Mouse (Mus musculus) embryonic facial prominence, embryonic 11.5 days (tissue): ENCODE results near the gene Dyrk1a. TPM values are rescaled to one million over a fixed set of nuclear protein-coding genes. Genes with fewer than 3 reads are reported as not detected.
A peak's percentile ranks its signal among the peaks of the same experiment; 100 is the strongest.

Source experiments
- ATAC-seq: fragments of 200-750 bp; cut with Nextera tagmentation; replicated peaks from 2 replicates; pipeline ENCODE4 v1.8.0; 2017; ENCODE audit warnings: low read depth; ENCODE audit not compliant: insufficient number of reproducible peaks, low FRiP score, low TSS enrichment
- DNase-seq: peaks from one replicate; pipeline ENCODE4 v3.0.0-alpha.2; 2015; ENCODE audit warnings: low spot score
- H3K27ac ChIP-seq: fragments of 300-500 bp; sonication (generic); replicated peaks from 2 replicates; pipeline ENCODE4 v1.5.1; 2014; ENCODE audit warnings: mild to moderate bottlenecking, low read depth, low read length, control low read depth
- H3K27me3 ChIP-seq: fragments of 300-500 bp; sonication (generic); 2 replicates; pipeline ENCODE4 v1.6.1; 2014; ENCODE audit warnings: mild to moderate bottlenecking, low read length, moderate library complexity, mixed read lengths; ENCODE audit not compliant: control insufficient read depth, insufficient read depth
- H3K36me3 ChIP-seq: fragments of 300-500 bp; sonication (generic); replicated peaks from 2 replicates; pipeline ENCODE4 v1.6.1; 2014; ENCODE audit warnings: low read depth, mild to moderate bottlenecking, low read length, moderate library complexity, mixed read lengths; ENCODE audit not compliant: control insufficient read depth, insufficient read depth
- H3K4me1 ChIP-seq: fragments of 300-500 bp; sonication (generic); 2 replicates; pipeline ENCODE4 v1.6.1; 2014; ENCODE audit warnings: low read length, mixed read lengths; ENCODE audit not compliant: control insufficient read depth, insufficient read depth
- H3K4me2 ChIP-seq: fragments of 300-500 bp; sonication (generic); 2 replicates; pipeline ENCODE4 v1.6.1; 2014; ENCODE audit warnings: low read depth, mild to moderate bottlenecking, control low read depth, low read length, moderate library complexity
- H3K4me3 ChIP-seq: fragments of 300-500 bp; sonication (generic); 2 replicates; pipeline ENCODE4 v1.5.1; 2014; ENCODE audit warnings: low read depth, low read length, control low read depth
- H3K9ac ChIP-seq: fragments of 300-500 bp; sonication (generic); replicated peaks from 2 replicates; pipeline ENCODE4 v1.6.1; 2014; ENCODE audit warnings: mild to moderate bottlenecking, control low read depth, low read length
- H3K9me3 ChIP-seq: fragments of 300-500 bp; sonication (generic); replicated peaks from 2 replicates; pipeline ENCODE4 v1.6.1; 2016; ENCODE audit warnings: mild to moderate bottlenecking, low read length, inconsistent platforms, mixed read lengths; ENCODE audit not compliant: control insufficient read depth
- whole genome bisulfite sequencing: fragments of 180-500 bp; shearing (Covaris S2); extraction: QIAGEN DNeasy Blood & Tissue Kit; methylation state at CpG from one replicate; pipeline ENCODE4 v1.1.7; 2014; 5-methylcytosine and 5-hydroxymethylcytosine counted together
- polyA plus RNA-seq: library from polyadenylated mRNA; unstranded; fragments of >200 nt; fragmentation: Nextera tagmentation; extraction: Ambion mirVana; gene quantifications from 2 replicates; pipeline ENCODE4 v1.2.1, GENCODE M21; 2014

Gene Dyrk1a
- polyA plus RNA-seq, 1 experiment from 2014 or later, result 13.6 TPM

DNA sequence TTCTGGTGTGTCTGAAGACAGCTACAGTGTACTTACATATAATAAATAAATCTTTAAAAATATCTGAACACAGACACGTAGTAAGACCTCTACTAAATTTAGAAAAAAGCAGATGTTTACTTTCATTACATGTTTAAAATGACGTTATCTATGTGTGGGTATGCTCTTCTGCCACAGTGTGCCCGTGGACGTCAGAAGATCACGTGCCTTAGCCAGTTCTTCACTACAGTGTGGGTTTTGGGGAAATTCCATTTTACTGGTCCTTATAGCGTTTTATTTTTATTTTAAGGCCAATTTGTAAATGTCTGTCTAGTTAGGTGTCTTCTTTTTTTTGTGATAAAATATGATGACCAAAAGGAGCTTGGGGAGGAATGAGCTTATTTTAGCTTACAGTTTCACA is 47.4 kb downstream of the Dyrk1a start:
- H3K9me3 ChIP-seq, result no peaks in the 10 kb centered on the region
- no peak overlapping the region for H3K4me2 ChIP-seq
- no peak for DNase-seq
- no peaks in the 10 kb centered on the region for H3K27me3 ChIP-seq
- no peaks in the 10 kb centered on the region; the same call in 1 of the 2 replicates for H3K36me3 ChIP-seq
- WGBS, result 92% methylated on average over 6 of the region's 6 CpGs
- H3K4me1 ChIP-seq, result no peaks in the 10 kb centered on the region
- H3K27ac ChIP-seq, result no peak overlapping the region
- no peak for ATAC-seq
- no peak overlapping the region for H3K4me3 ChIP-seq
- no peak overlapping the region for H3K9ac ChIP-seq

DNA sequence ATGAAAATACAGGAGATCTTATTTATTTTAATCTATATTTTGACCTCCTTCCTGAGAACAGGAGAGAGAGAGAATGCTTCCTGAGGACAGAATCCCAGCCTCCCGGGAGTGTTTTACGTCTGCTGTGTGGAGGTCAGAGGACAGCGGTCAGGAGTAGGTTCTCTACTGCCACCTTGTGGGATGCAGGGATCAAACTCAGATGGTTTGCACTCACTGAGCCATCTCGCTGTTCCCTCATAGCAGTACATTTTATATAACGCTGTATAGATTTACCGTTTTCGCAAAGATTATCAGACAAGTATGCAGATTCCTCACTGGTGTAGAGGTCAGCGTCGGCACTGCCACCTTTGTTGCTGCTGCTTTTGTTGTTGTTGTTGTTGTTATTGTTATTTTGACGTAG is 48.7 kb downstream of the Dyrk1a start:
- no peaks in the 10 kb centered on the region for H3K4me1 ChIP-seq
- DNase-seq (peak; percentile 76), ATAC-seq (peak; percentile 49; the same call in 1 of the 2 replicates)
- H3K9me3 ChIP-seq, result no peaks in the 10 kb centered on the region
- H3K9ac ChIP-seq, result no peak overlapping the region
- H3K4me3 ChIP-seq, result no peak overlapping the region
- no peak overlapping the region for H3K27ac ChIP-seq
- H3K36me3 ChIP-seq, result no peaks in the 10 kb centered on the region; the same call in 1 of the 2 replicates
- no peaks in the 10 kb centered on the region for H3K27me3 ChIP-seq
- WGBS, result 55% methylated on average over 10 of the region's 10 CpGs
- no peak overlapping the region for H3K4me2 ChIP-seq

- Histone ChIP-seq H3K4me1 (no peaks in the 10 kb centered on the region), H3K9me3 (no peaks in the 10 kb centered on the region), H3K4me3 (no peak overlapping the region), H3K27ac (no peak overlapping the region), H3K9ac (no peak overlapping the region), H3K27me3 (no peaks in the 10 kb centered on the region), H3K4me2 (no peak overlapping the region), H3K36me3 (no peaks in the 10 kb centered on the region; the same call in 1 of the 2 replicates)
- 93% methylated on average over 5 of the region's 5 CpGs for WGBS
- no peak for DNase-seq
- no peak for ATAC-seq
Observed at GRCm38 (mm10) chr16:94619301-94619700, 49.5 kb downstream of the Dyrk1a start.

GRCm38 (mm10) chr16:94624871-94625270 is 55.1 kb downstream of the Dyrk1a start:
- ATAC-seq (no peak; the same call in 1 of the 2 replicates), DNase-seq (no peak)
- H3K36me3 ChIP-seq, result no peaks in the 10 kb centered on the region; the same call in 1 of the 2 replicates
- no peaks in the 10 kb centered on the region for H3K4me1 ChIP-seq
- no peaks in the 10 kb centered on the region for H3K27me3 ChIP-seq
- H3K9me3 ChIP-seq, result no peaks in the 10 kb centered on the region
- no peak overlapping the region for H3K4me3 ChIP-seq
- no peak overlapping the region for H3K27ac ChIP-seq
- WGBS, result 86% methylated on average over 4 of the region's 4 CpGs
- H3K9ac ChIP-seq, result no peak overlapping the region
- no peak overlapping the region for H3K4me2 ChIP-seq

- Histone ChIP-seq H3K36me3 (no peaks in the 10 kb centered on the region), H3K27me3 (no peaks in the 10 kb centered on the region), H3K4me1 (no peaks in the 10 kb centered on the region), H3K4me2 (no peak overlapping the region), H3K9me3 (no peaks in the 10 kb centered on the region), H3K27ac (no peak overlapping the region), H3K9ac (no peak overlapping the region), H3K4me3 (no peak overlapping the region)
- 90% methylated on average over 7 of the region's 7 CpGs for WGBS
- no peak for ATAC-seq
- DNase-seq, result no peak
Observed at GRCm38 (mm10) chr16:94625639-94626038, 55.8 kb downstream of the Dyrk1a start.

GRCm38 (mm10) chr16:94627736-94628135 is 57.9 kb downstream of the Dyrk1a start:
- no peaks in the 10 kb centered on the region for H3K9me3 ChIP-seq
- no peaks in the 10 kb centered on the region for H3K27me3 ChIP-seq
- 49% methylated on average over 5 of the region's 5 CpGs for whole genome bisulfite sequencing
- DNase-seq (no peak), ATAC-seq (no peak)
- no peak overlapping the region for H3K27ac ChIP-seq
- no peaks in the 10 kb centered on the region for H3K36me3 ChIP-seq
- H3K4me1 ChIP-seq, result no peaks in the 10 kb centered on the region
- no peak overlapping the region for H3K4me3 ChIP-seq
- no peak overlapping the region for H3K9ac ChIP-seq
- no peak overlapping the region for H3K4me2 ChIP-seq

DNA sequence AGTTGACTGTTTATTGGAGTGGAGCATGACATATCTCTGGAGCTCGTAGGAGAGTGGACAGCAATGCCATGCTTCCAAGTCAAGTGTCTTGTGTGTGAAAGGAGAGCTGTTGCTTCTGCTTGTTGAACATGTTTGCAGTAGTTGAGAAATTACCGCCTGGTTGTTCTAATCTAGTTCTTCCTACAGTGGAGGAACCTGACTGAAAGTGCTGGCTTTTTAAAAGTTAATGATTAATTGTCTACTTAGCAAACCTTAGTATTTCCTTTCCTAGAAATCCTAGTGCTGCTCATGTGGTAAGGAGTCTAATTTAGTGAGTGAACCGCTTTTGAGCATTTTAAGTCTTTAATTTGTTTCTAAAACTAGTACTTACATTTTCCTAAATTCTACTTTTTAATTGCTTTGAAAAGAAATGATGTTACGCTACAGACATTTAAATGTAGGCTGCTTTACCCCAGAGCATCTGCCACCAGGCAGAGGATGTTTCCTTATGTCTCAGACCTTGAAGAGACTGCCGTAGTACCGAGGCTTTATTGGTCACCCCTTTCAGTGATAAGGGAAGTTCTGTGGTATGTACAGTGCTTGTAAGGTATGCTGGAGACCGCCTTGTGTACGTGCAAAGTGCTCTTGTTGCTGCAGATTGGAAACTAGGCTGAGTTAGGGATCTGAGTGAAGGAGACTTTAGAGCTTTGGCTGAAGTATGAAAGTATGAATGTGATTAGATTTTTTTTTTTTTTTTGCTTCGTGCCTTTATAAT is 59.3 kb downstream of the Dyrk1a start:
- DNase-seq (no peak), ATAC-seq (no peak)
- no peak overlapping the region for H3K4me2 ChIP-seq

GRCm38 (mm10) chr16:94631984-94632383 is 62.2 kb downstream of the Dyrk1a start:
- peak; percentile 65; the same call in 1 of the 2 replicates for ATAC-seq
- H3K9ac ChIP-seq, result no peak overlapping the region
- no peak overlapping the region for H3K4me3 ChIP-seq
- H3K27ac ChIP-seq, result no peak overlapping the region
- H3K4me1 ChIP-seq, result no peaks in the 10 kb centered on the region
- H3K4me2 ChIP-seq, result no peak overlapping the region
- 32% methylated on average over 5 of the region's 5 CpGs for WGBS
- peak; percentile 76 for DNase-seq
- no peaks in the 10 kb centered on the region for H3K9me3 ChIP-seq
- no peaks in the 10 kb centered on the region for H3K36me3 ChIP-seq
- no peaks in the 10 kb centered on the region for H3K27me3 ChIP-seq

More for the DNA sequence above, 59.3 kb downstream of the Dyrk1a start:
- 92% methylated on average over 9 of the region's 9 CpGs for WGBS
- no peaks in the 10 kb centered on the region for H3K36me3 ChIP-seq
- no peak overlapping the region for H3K9ac ChIP-seq
- no peaks in the 10 kb centered on the region for H3K4me1 ChIP-seq
- no peaks in the 10 kb centered on the region for H3K27me3 ChIP-seq
- no peak overlapping the region for H3K27ac ChIP-seq
- no peaks in the 10 kb centered on the region for H3K9me3 ChIP-seq
- no peak overlapping the region for H3K4me3 ChIP-seq
